Mouse (Mus musculus) retina, embryonic 14.5 days (tissue): ENCODE results near the gene Pola2.

Source experiments
- DNase-seq: peaks from one replicate; pipeline ENCODE4 v3.0.0-alpha.2; 2015; ENCODE audit warnings: low spot score

Pola2 gene

GRCm38 (mm10) chr19:5965280-5965679, 1.3 kb upstream of the Pola2 start:
- peak; percentile 94 for DNase-seq

GRCm38 (mm10) chr19:5964804-5965203, 802 bp upstream of the Pola2 start:
- peak; percentile 6 for DNase-seq

GRCm38 (mm10) chr19:5962651-5963050, 1.4 kb downstream of the Pola2 start:
- DNase-seq: peak; percentile 32

GRCm38 (mm10) chr19:5957371-5957770, 6.6 kb downstream of the Pola2 start:
- no peak for DNase-seq

GRCm38 (mm10) chr19:5956685-5957084, 7.3 kb downstream of the Pola2 start:
- peak; percentile 91 for DNase-seq

GRCm38 (mm10) chr19:5955704-5956670, 8.0 kb downstream of the Pola2 start:
- no peak for DNase-seq

- DNase-seq: no peak
Measured at GRCm38 (mm10) chr19:5954936-5955335, 9.1 kb downstream of the Pola2 start.

GRCm38 (mm10) chr19:5954031-5954710, 9.8 kb downstream of the Pola2 start:
- DNase-seq: no peak

- DNase-seq: no peak
Measured at GRCm38 (mm10) chr19:5953201-5953770, 10.7 kb downstream of the Pola2 start.

GRCm38 (mm10) chr19:5952071-5952691, 11.8 kb downstream of the Pola2 start:
- no peak for DNase-seq

GRCm38 (mm10) chr19:5951631-5952030, 12.4 kb downstream of the Pola2 start:
- DNase-seq: no peak

- no peak for DNase-seq
Measured at GRCm38 (mm10) chr19:5950218-5950617, 13.8 kb downstream of the Pola2 start.

- DNase-seq: no peak
Measured at GRCm38 (mm10) chr19:5945891-5946290, 18.1 kb downstream of the Pola2 start.

- DNase-seq: no peak
Measured at GRCm38 (mm10) chr19:5945027-5945426, 19.0 kb downstream of the Pola2 start.

- DNase-seq: no peak
Measured at GRCm38 (mm10) chr19:5944145-5944544, 19.9 kb downstream of the Pola2 start.

- no peak for DNase-seq
Measured at GRCm38 (mm10) chr19:5943404-5943803, 20.6 kb downstream of the Pola2 start.

- DNase-seq: no peak
Measured at GRCm38 (mm10) chr19:5942581-5942980, 21.4 kb downstream of the Pola2 start.

- DNase-seq: no peak
Measured at GRCm38 (mm10) chr19:5940656-5941055, 23.3 kb downstream of the Pola2 start.

GRCm38 (mm10) chr19:5940173-5940572, 23.8 kb downstream of the Pola2 start:
- no peak for DNase-seq

- DNase-seq: no peak
Measured at GRCm38 (mm10) chr19:5939715-5940114, 24.3 kb downstream of the Pola2 start.

GRCm38 (mm10) chr19:5938516-5938915, 25.5 kb downstream of the Pola2 start:
- DNase-seq: no peak

GRCm38 (mm10) chr19:5937836-5938406, 26.1 kb downstream of the Pola2 start:
- no peak for DNase-seq
